Mouse (Mus musculus): Measurements from ENCODE around the gene Gm8947. TPM values are rescaled to one million over a fixed set of nuclear protein-coding genes. Genes with fewer than 3 reads are reported as not detected.
A peak's percentile ranks its signal among the peaks of the same experiment; 100 is the strongest.

The Gm8947 gene
- total and polyA plus RNA-seq, 3 experiments, result 0.67 to 8.3 (median 3.4) TPM

DNA sequence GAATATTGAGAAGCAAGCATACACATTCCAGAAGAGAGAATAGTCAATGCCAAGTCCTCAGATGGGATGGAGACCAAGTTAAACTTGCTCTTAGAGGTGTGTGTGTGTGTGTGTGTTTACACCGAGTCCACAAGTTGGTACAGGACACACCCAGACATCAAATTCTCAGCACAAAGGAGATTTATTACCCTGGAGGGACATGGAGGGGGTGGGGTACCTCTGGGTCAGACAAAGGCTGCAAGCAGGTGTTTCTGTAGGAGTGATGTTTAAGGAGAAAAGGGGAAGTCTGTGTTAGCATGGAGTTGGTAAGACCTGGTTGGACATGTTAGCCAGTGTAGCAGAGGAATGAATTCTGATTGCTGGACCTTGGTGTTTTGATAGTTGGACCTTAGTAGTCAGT is 23.8 kb downstream of the Gm8947 start:
- ATAC-seq (ENCODE audit: extremely low read depth, insufficient number of reproducible peaks, low FRiP score, poor library complexity, severe bottlenecking), result no peak
- no peaks in the 10 kb centered on the region for H3K36me3 ChIP-seq (replicated peaks)
- TF ChIP-seq POLR2AphosphoS5 (IDR thresholded peaks at IDR 0.05; ENCODE audit: insufficient replicate concordance, low read depth, low read length) (no peak), TAL1 (conservative IDR thresholded peaks at IDR 0.05; ENCODE audit: low read depth, low read length) (no peak), GATA2 (IDR thresholded peaks at IDR 0.05; ENCODE audit: borderline replicate concordance, low read depth, low read length) (no peak)

DNA sequence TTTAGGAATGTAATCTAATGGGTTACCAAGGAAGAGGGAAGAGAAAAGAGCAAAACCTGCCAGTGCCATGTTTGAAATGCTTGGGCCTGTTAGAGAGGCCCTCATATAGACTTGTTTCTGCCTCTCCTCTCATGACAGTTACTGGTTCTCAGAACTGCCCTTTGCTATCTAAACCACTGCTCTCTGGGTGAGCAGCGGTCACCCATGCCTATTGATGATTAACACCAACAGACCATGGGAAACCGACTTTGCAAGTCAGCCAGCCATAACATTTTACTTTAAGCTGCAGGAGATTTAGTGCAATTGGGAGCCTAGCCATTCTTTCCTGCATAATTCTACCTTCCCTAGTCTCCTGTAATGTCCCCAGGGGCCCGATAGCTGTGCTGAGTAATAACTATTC is 24.2 kb downstream of the Gm8947 start:
- TF ChIP-seq GATA1 (IDR thresholded peaks at IDR 0.05; ENCODE audit: borderline replicate concordance, low read length) (no peak), POLR2AphosphoS5 (IDR thresholded peaks at IDR 0.05; ENCODE audit: insufficient replicate concordance, low read depth, low read length) (no peak), TAL1 (conservative IDR thresholded peaks at IDR 0.05; ENCODE audit: low read depth, low read length) (no peak), CTCF (IDR thresholded peaks at IDR 0.05; ENCODE audit: low read depth, low read length) (no peak), GATA2 (IDR thresholded peaks at IDR 0.05; ENCODE audit: borderline replicate concordance, low read depth, low read length) (no peak)
- Histone ChIP-seq H3K4me3 (ENCODE audit: low read depth, low read length) (no peak overlapping the region), H3K27me3 (ENCODE audit: insufficient read depth, low read length) (no peaks in the 10 kb centered on the region), H3K9me3 (replicated peaks) (no peaks in the 10 kb centered on the region), H3K36me3 (replicated peaks) (no peaks in the 10 kb centered on the region), H3K4me1 (ENCODE audit: insufficient read depth, low read depth, low read length) (peaks cover 54% of the 10 kb centered on the region)
- DNase-seq (ENCODE audit: low spot score) (no peak), ATAC-seq (ENCODE audit: extremely low read depth, insufficient number of reproducible peaks, low FRiP score, poor library complexity, severe bottlenecking) (0 out of 2 replicates have a peak, but pooled peaks have one; percentile 12)

More for the DNA sequence above, 23.8 kb downstream of the Gm8947 start:
- peak; percentile 19 for DNase-seq (ENCODE audit: low spot score)
- no peak overlapping the region for H3K4me3 ChIP-seq (ENCODE audit: low read depth, low read length)
- H3K27me3 ChIP-seq (ENCODE audit: insufficient read depth, low read length), result no peaks in the 10 kb centered on the region
- H3K4me1 ChIP-seq (ENCODE audit: insufficient read depth, low read depth, low read length), result peaks cover 54% of the 10 kb centered on the region
- no peaks in the 10 kb centered on the region for H3K9me3 ChIP-seq (replicated peaks)

DNA sequence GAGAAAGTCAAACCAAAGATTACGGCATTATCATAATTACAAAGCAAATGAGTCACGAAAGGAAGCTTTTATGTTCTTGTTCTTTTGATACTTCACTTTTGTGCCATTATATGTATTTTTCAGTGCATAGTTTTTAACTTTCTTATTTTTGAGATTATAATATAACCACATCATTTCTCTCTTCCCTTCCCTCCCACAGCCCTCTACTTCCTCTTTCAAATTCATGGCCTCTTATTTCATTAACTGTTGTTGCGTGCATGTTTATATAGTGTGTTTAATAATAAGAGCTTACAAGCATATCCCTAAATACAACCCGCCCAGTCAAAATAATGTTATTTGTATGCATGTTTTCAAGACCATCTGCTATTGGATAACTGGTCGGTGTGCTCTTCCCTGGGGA is 26.9 kb downstream of the Gm8947 start:
- H3K4me3 ChIP-seq (ENCODE audit: low read depth, low read length), result no peak overlapping the region
- peaks cover 9% of the 10 kb centered on the region for H3K27me3 ChIP-seq (ENCODE audit: insufficient read depth, low read length)
- no peak for ATAC-seq (ENCODE audit: extremely low read depth, insufficient number of reproducible peaks, low FRiP score, poor library complexity, severe bottlenecking)
- H3K9me3 ChIP-seq (replicated peaks), result no peaks in the 10 kb centered on the region
- no peak for DNase-seq (ENCODE audit: low spot score)
- H3K4me1 ChIP-seq (ENCODE audit: insufficient read depth, low read depth, low read length), result peaks cover 50% of the 10 kb centered on the region
- TF ChIP-seq GATA2 (IDR thresholded peaks at IDR 0.05; ENCODE audit: borderline replicate concordance, low read depth, low read length), result no peak
- no peak for TF ChIP-seq POLR2AphosphoS5 (IDR thresholded peaks at IDR 0.05; ENCODE audit: insufficient replicate concordance, low read depth, low read length)
- TF ChIP-seq GATA1 (IDR thresholded peaks at IDR 0.05; ENCODE audit: borderline replicate concordance, low read length), result no peak
- TF ChIP-seq TAL1 (conservative IDR thresholded peaks at IDR 0.05; ENCODE audit: low read depth, low read length), result no peak
- TF ChIP-seq CTCF (IDR thresholded peaks at IDR 0.05; ENCODE audit: low read depth, low read length), result no peak
- H3K36me3 ChIP-seq (replicated peaks), result no peaks in the 10 kb centered on the region

DNA sequence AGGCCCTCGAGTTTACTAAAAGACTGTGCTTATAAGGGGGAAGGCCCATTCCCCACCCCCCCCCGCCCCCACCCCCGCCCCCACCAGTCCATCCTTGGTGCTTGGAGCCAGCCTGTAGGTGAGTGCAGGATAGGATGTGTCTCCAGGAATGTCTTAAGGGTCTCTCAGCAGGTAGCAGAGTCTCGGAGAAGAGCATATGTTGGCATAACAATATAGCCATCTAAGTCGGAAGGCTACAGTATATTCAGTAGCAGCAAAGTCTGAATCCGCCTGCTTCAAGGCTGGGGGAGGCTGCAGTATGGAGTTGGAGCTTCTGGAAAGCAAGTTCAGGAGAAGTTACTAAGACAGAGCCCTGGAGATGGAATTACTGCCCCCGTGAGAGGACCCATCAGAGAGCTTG is 27.9 kb downstream of the Gm8947 start:
- Histone ChIP-seq H3K36me3 (replicated peaks) (no peaks in the 10 kb centered on the region), H3K27me3 (ENCODE audit: insufficient read depth, low read length) (peaks cover 13% of the 10 kb centered on the region), H3K9me3 (replicated peaks) (no peaks in the 10 kb centered on the region), H3K4me1 (ENCODE audit: insufficient read depth, low read depth, low read length) (peaks cover 40% of the 10 kb centered on the region), H3K4me3 (ENCODE audit: low read depth, low read length) (no peak overlapping the region)
- no peak for ATAC-seq (ENCODE audit: extremely low read depth, insufficient number of reproducible peaks, low FRiP score, poor library complexity, severe bottlenecking)
- no peak for DNase-seq (ENCODE audit: low spot score)
- TF ChIP-seq GATA1 (IDR thresholded peaks at IDR 0.05; ENCODE audit: borderline replicate concordance, low read length) (no peak), POLR2AphosphoS5 (IDR thresholded peaks at IDR 0.05; ENCODE audit: insufficient replicate concordance, low read depth, low read length) (no peak), GATA2 (IDR thresholded peaks at IDR 0.05; ENCODE audit: borderline replicate concordance, low read depth, low read length) (no peak), TAL1 (conservative IDR thresholded peaks at IDR 0.05; ENCODE audit: low read depth, low read length) (no peak), CTCF (IDR thresholded peaks at IDR 0.05; ENCODE audit: low read depth, low read length) (no peak)

DNA sequence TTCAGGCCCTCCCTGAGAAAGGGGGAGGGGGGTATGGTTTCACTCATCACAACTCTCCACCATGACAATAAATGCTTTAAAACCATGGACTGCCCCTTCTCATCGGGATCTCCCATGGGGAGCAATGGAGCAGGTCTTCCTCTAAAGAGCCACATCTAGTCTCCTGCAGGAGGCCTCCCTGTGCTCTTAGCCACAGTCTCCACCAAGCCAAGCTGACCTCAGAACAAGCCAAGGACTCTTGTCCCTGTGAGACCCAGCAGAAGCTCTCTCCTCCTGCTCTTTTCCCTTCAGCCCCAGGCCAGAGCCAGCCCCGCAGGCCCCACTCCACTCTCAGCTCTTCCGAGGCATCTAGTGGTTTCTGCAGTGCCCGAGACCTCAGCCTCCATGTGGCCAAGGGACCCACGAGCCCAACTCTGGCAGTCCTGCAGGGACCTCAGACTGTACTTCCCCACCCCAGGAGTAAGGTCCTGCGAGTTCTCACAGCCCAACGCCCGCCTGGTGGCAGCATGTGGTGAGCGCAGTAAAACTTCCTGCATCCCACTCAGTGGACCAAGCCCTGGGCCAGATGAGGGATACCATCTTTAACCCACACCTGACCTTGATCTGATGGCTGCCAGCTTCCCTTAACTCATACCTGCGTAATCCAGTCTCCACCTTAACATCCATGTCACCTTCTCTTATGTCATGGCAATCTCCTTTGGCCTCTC is 30.5 kb downstream of the Gm8947 start:
- peaks cover 16% of the 10 kb centered on the region for H3K4me1 ChIP-seq (ENCODE audit: insufficient read depth, low read depth, low read length)
- H3K4me3 ChIP-seq (ENCODE audit: low read depth, low read length), result no peak overlapping the region
- H3K36me3 ChIP-seq (replicated peaks), result no peaks in the 10 kb centered on the region
- no peaks in the 10 kb centered on the region for H3K9me3 ChIP-seq (replicated peaks)
- DNase-seq (ENCODE audit: low spot score) (no peak), ATAC-seq (ENCODE audit: extremely low read depth, insufficient number of reproducible peaks, low FRiP score, poor library complexity, severe bottlenecking) (no peak)
- no peak for TF ChIP-seq TAL1 (conservative IDR thresholded peaks at IDR 0.05; ENCODE audit: low read depth, low read length)
- TF ChIP-seq CTCF (IDR thresholded peaks at IDR 0.05; ENCODE audit: low read depth, low read length), result no peak
- no peak for TF ChIP-seq GATA2 (IDR thresholded peaks at IDR 0.05; ENCODE audit: borderline replicate concordance, low read depth, low read length)
- TF ChIP-seq GATA1 (IDR thresholded peaks at IDR 0.05; ENCODE audit: borderline replicate concordance, low read length), result no peak
- no peak for TF ChIP-seq POLR2AphosphoS5 (IDR thresholded peaks at IDR 0.05; ENCODE audit: insufficient replicate concordance, low read depth, low read length)
- H3K27me3 ChIP-seq (ENCODE audit: insufficient read depth, low read length), result peaks cover 23% of the 10 kb centered on the region

DNA sequence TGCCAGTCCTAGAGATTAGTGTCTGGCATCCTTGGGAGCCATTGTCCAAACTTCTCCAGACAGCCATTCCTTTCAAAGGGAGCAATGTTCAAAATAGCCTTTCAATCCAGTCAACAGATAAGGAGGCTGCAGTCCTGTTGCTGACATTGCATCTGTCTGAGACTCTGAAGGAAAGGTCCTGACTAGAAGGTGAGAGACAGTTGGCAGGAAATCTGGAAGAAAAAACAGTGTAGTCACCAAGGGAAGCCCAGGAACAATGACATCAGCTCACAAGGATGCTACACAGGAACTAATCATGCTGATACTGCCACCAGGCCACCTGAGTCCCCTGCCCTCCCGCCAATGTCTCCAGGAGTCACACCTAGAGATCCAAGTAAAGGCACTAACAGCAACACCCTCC is 31.2 kb downstream of the Gm8947 start:
- no peak for ATAC-seq (ENCODE audit: extremely low read depth, insufficient number of reproducible peaks, low FRiP score, poor library complexity, severe bottlenecking)
- Histone ChIP-seq H3K27me3 (ENCODE audit: insufficient read depth, low read length) (peaks cover 23% of the 10 kb centered on the region), H3K9me3 (replicated peaks) (no peaks in the 10 kb centered on the region), H3K36me3 (replicated peaks) (no peaks in the 10 kb centered on the region), H3K4me3 (ENCODE audit: low read depth, low read length) (no peak overlapping the region), H3K4me1 (ENCODE audit: insufficient read depth, low read depth, low read length) (peaks cover 13% of the 10 kb centered on the region)
- no peak for DNase-seq (ENCODE audit: low spot score)
- TF ChIP-seq TAL1 (conservative IDR thresholded peaks at IDR 0.05; ENCODE audit: low read depth, low read length) (no peak), CTCF (IDR thresholded peaks at IDR 0.05; ENCODE audit: low read depth, low read length) (no peak), GATA2 (IDR thresholded peaks at IDR 0.05; ENCODE audit: borderline replicate concordance, low read depth, low read length) (no peak), POLR2AphosphoS5 (IDR thresholded peaks at IDR 0.05; ENCODE audit: insufficient replicate concordance, low read depth, low read length) (no peak), GATA1 (IDR thresholded peaks at IDR 0.05; ENCODE audit: borderline replicate concordance, low read length) (no peak)

Measured in G1E (cell line).